Mouse (Mus musculus): ENCODE measurements around the gene Pdk1.

The Pdk1 gene

DNA sequence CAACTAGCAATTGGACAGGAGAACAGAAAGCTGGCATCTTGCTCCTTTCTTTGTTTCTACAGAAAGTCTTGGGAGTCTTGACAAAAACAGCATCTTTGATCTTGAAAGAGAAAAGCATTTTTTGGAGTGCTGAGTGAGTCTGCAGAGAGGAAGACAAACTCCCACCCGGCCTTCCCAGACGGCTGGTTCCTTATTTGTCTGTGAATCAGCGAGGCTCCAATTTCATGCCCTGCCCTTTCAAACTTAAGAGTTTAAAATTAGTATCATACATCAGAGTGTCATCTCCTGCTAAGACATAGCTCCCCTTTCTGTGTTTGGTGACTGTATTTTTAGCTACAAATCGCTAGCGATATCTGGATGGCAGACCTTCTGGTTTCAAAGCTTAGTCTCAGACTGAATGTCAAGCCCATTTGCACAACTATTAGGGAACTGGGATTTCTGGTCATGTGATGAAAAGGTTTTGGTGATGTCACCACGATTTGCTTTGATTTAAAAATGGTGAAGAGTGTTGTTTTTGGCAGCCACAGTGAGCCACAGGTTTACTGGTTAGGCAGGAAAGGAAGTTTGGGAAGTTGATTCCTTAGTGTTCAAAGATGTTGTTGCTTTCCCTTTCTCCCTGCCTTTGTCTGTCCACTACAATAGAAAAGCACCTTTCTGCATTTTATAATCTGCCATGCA is 65.8 kb downstream of the Pdk1 start:
- DNase-seq (ENCODE audit: low spot score in 2 of 2): peak in 1 of 2 experiments; percentile 27

DNA sequence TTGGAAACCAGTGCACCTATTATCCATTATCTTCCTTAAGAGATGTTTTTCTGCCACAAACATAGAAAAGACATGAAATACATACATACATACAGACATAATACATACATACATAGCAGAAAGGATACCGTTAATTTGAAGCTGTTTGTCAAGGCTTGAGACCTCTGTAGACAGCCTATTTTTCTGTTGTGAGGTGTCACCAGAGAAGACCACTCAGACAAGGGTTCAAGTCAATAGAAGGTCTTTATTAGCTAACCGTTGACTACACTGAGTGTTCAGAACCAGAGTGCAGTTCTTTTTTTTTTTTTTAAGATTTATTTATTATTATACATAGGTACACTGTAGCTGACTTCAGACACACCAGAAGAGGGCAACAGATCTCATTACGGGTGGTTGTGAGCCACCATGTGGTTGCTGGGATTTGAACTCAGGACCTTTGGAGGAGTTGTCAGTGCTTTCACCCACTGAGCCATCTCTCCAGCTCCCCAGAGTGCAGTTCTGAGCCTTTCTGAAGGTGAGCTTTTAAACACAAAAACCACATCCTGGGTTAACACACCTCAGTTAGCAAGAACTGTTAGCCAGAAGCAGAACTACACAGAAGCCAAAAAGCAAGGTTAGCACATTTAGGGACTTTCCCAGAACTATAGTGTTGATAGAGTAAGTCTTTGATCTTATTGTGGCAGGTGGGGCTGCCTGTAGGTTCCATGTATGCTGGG is 68.1 kb downstream of the Pdk1 start:
- DNase-seq (ENCODE audit: low spot score in 2 of 2): no peak

DNA sequence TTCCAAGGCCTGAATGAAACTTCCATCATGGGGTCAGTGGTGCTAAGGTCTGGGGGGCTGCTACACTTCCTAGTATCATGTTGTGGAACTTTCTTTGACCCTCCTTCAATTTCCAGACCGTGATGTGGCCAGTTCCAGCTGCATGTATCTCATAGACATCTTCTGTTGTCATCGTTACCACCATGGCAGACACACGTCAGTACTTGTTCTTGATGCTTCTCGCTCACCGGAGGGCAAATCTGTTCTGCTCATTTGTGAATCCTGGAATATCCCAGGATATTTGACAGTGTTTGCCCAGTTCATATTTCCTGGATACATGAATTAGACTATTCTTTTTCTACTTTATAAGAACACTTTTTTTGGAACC is 68.7 kb downstream of the Pdk1 start:
- no peak for DNase-seq (ENCODE audit: low spot score in 2 of 2)

DNA sequence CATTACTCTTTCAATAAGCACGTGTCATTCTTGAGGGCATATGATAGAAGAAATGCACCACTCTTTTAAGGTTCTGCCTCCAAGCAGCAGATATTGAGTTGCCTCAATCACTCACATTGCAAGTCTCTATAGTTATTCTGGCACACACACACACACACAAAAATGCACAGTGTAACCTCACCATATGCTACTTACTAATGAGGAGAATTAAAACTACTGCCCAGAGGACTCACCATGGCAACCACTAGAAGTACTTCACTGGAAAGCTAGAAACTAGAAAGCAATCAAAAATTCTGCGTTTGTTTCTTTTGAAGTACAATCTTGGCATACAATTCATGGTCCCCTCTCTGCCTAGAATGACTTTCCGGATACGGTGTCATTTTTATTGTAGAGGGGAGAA is 78.2 kb downstream of the Pdk1 start:
- DNase-seq (ENCODE audit: low spot score in 2 of 2): no peak
